Mouse (Mus musculus) thymus, postnatal 36 days (tissue): Measurements from ENCODE around the gene Btbd16.

Experiments
- DNase-seq, 2 experiments: peaks; one replicate each; pipeline ENCODE4 v3.0.0; 2022; ENCODE audit warnings: mixed read lengths in 2 of 2

The Btbd16 gene

DNA sequence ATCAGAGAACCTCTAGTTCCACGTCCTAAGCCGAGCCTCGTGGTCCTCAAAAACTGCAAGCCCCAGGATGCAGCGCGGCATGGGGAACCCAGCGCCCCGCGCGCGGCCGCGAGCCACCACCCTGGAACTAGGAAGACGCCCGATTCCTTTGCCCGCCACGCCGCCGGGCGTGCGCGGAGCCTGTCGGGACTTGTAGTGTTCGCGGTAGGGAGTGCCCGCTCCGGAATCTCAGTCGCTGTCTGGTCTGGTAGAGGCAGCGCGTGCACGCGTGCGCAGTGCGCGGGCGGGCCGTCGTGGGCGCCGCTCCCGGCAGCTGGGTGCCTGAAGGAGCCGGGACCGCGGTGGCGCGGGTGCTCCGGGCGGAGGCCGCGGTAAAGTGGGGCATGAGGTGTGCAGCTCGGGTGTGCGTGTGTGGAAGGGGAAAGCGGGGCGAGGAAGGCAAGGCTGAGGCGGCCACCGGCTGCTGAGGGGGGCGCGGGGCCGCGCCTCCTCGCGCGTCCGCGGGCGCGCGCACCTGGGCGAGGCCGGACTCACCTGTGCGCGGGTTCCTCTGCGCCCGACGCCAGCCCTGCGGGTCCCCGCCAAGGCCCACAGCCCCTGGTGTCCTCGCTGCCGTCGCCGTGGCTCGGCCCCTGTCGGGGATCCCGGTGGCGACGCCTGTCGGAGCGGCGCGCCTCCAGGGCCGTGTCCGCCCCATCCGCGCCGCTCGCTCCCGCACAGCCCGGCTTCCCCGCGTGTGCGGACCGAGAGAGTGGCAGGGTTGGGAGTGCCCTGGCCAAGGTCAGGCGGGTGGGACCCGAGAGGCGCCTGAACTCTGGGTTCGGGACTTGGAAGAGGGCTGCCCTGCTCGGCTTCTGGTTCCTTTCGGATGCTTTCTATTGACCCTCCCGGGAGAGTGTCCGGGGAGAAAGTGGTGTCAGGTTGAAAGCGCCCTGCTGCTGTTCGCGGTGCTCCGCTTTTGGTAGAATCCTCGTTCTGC lies 92.0 kb downstream of the Btbd16 start, which contains the start of gene Plekha1:
TSS of gene Plekha1 (plus strand) at position 144 of the 979 bp plus-strand sequence.
- DNase-seq = peak; percentile 96 to 98

DNA sequence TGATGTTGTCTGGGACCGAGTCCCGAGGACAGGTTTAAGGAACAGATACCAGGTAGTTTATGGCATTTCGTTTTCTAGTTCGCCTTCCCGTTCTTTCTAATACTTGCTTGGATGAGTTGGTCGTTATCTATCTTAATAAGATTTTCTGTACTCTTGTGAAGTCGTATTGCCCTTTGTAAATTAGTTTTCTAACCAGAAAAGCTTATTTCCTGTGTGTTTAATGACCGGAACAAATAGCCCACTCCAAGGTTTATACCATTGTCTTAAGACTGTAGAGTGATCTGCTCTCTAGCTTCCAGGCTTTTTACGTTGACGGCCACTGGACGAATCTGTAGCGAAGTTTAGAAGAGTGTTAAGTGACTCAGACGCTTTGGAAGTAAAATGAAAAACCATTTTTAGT lies 92.8 kb downstream of the Btbd16 start:
- DNase-seq = no peak

DNA sequence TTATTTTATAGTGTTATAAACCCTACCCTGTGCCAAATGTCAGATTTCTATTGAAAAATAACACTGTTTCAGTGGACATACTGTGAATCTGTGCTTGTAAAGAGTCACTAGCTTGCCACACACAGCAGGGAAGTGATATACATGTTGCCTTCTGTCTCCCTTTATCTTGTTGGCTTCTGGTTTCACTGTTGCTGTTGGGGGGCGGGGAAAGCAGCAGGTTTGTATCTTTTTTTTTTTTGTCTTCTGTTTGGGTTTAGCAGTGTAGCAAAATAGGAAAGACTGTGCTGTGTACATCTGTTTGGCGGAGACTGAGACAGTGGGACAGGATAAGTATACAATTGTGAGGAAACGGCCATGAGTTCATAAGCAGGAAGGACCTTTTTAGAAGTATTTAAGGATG lies 93.4 kb downstream of the Btbd16 start:
- no peak for DNase-seq
